Mouse (Mus musculus): ENCODE measurements at regions not wholly inside any gene's neighbourhood (a gene's known extent, or its start where the extent isn't known, plus 50 kb on each side); places are given as distances from the start of the nearest gene placed in this dataset.
"Not testable (repeated sequence)": the region's sequence is repeated elsewhere in the genome, so short reads cannot be mapped to it uniquely, and the experiment has no call there.

- WGBS: 90% methylated on average over 3 of the region's 7 CpGs
Observed at GRCm38 (mm10) chr13:68298862-68299261, 283.1 kb downstream of the Mtrr start.

GRCm38 (mm10) chr13:68258285-68258684, 323.7 kb downstream of the Mtrr start:
- not testable (repeated sequence) for H3K27ac ChIP-seq (replicated peaks; ENCODE audit: low read depth, low read length); H3K9ac ChIP-seq (ENCODE audit: low read depth, low read length, severe bottlenecking); H3K27me3 ChIP-seq (ENCODE audit: control insufficient read depth, insufficient read depth, low read length); H3K36me3 ChIP-seq (ENCODE audit: control insufficient read depth, insufficient read depth, low read length); H3K9me3 ChIP-seq (ENCODE audit: control insufficient read depth, low read length); H3K4me1 ChIP-seq (ENCODE audit: control insufficient read depth, insufficient read depth, low read length); ATAC-seq (ENCODE audit: low FRiP score, low read depth); H3K4me3 ChIP-seq (replicated peaks; ENCODE audit: low read length); H3K4me2 ChIP-seq (replicated peaks; ENCODE audit: low read depth, low read length, severe bottlenecking)
- 82% methylated on average over 7 of the region's 7 CpGs for WGBS
- peak; percentile 44 for DNase-seq (ENCODE audit: low spot score)

More at GRCm38 (mm10) chr13:68298862-68299261, 283.1 kb downstream of the Mtrr start:
- not testable (repeated sequence) for H3K36me3 ChIP-seq (ENCODE audit: control insufficient read depth, insufficient read depth, low read length); H3K4me2 ChIP-seq (replicated peaks; ENCODE audit: low read depth, low read length, severe bottlenecking); DNase-seq (ENCODE audit: low spot score); H3K4me1 ChIP-seq (ENCODE audit: control insufficient read depth, insufficient read depth, low read length); H3K27ac ChIP-seq (replicated peaks; ENCODE audit: low read depth, low read length); ATAC-seq (ENCODE audit: low FRiP score, low read depth); H3K9ac ChIP-seq (ENCODE audit: low read depth, low read length, severe bottlenecking); H3K27me3 ChIP-seq (ENCODE audit: control insufficient read depth, insufficient read depth, low read length); H3K4me3 ChIP-seq (replicated peaks; ENCODE audit: low read length); H3K9me3 ChIP-seq (ENCODE audit: control insufficient read depth, low read length)
